Mouse (Mus musculus) left cerebral cortex, postnatal 36 days (tissue): ENCODE results near the gene 4930564D02Rik. TPM values are rescaled to one million over a fixed set of nuclear protein-coding genes. Genes with fewer than 3 reads are reported as not detected.

Source experiments
- DNase-seq, 2 experiments: peaks; one replicate each; pipeline ENCODE4 v3.0.0; 2021 to 2022; ENCODE audit warnings: low spot score in 2 of 2, mixed read lengths in 1 of 2
- intact Hi-C: fragments of 180-260 bp; cut with DNase I; formaldehyde crosslinking; loops from one replicate; pipeline ENCODE4 v1.15.1; 2025
- total RNA-seq, 2 experiments: library from RNA; stranded (reverse); gene quantifications; 2 replicates each; pipeline ENCODE4 v1.2.3; 2021

The 4930564D02Rik gene
- total RNA-seq, 2 experiments from 2014 or later = not detected

DNA sequence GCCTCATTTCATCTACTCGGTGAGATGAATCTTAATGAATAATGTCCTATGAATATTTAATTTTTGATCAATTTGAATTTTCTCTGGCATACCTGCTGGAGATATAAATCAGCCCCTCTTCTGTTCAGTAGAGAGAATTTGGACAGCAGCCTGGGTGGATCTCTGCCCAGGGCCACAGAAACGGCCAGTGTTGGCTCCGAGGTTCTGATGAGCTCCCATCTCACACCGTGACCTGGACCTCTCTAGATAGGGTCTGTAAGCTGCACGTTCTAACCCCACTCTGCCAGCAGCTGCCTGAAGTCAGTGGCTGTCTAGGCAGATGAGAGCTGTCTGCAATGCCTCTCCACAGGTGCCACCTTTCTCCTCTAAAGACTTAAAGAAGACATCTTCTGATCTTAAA lies 28.4 kb downstream of the 4930564D02Rik start:
- no peak for DNase-seq

DNA sequence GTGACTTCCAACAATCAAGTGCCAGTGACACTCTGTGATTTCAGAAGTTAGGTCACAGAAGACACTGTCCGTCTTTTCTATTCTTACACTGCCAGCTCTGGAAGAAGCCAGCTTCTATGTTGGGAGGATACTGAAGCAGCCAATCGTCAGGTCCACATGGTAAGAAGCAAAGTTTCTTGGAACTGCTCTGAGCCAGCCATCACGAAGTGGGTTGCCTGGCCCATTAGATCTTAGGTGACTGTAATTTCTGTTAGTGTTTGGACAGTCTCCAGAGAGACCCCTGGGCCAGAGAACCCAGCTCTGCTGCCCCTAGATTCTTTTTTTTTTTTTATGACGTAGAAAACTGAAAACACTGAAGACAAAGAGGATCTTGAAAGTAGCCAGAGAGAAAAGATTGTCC lies 30.9 kb downstream of the 4930564D02Rik start:
- intact Hi-C loops = no loop called here
- DNase-seq = no peak

More for the DNA sequence above, 28.4 kb downstream of the 4930564D02Rik start:
- intact Hi-C loops = no loop called here

DNA sequence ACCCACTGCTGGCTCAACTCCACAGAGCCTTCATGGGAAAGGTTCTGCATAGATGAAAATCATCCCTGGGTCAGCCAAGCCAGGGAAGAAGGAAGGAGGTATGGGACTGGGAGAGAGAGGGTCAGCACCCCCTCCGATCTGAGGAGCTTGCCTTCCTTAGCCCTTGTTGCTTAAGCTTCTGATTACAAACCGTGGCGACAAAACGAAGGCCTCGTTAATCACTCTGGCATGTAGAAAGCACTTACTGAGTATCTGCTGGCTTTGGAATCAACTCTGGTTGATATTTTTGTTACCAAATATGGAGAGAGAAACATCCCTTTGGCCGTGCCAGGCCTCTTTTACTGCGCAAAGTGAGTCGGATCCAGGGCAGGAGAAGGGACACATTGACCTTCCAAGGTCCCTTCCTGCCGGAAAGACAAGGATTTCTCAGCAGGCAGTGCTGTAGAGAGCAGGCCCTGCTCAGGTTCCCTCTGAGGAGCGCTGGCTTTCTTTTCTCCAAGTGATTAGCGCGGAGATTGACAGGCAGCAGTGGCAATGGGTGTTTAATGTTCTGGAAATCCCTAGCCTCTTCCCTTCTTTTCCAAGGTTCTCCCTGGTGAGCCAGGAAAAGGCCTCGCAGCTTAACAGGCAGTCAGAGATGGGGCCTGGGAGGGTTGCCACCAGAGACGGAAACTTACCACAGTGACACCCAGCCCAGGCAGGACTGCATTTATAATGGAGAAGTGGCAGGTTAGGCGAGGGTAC lies 33.1 kb downstream of the 4930564D02Rik start:
- intact Hi-C loops = no loop called here
- DNase-seq = no peak

DNA sequence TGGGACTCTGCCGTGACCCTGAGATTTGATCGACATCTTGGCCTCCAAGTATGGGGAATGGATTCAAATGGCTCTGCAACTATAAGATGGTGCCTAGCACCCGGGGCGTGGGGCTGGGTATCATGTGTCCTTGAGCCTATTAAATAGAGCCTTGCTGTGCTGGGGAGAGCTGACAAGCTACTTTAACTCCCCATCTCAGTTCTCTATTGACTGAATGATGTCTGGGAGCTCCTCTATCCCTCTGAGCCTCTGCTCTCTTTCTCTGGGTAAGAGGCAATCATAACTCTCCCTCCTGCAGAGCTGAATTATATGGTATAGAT lies 33.6 kb downstream of the 4930564D02Rik start:
- intact Hi-C loops = no loop called here
- DNase-seq = no peak

DNA sequence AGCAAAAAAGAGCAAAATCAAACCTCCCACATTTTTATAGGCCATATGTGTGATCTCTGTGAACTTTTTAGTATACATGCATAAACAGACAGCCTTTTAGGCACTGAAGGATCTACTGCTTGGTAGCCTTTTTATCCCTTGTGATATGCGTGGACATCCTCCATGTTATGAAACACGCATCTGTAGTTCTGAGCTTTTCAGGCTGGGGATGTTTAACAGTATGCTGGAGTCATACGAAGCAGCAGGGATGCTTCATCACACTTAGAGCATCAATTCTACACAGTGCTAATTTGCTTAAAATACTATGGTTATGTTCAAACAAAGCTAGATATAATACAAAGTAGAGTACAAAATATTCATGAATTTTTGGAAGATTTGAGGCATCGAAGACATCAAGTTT lies 39.2 kb downstream of the 4930564D02Rik start:
- intact Hi-C loops = no loop called here
- DNase-seq = no peak

DNA sequence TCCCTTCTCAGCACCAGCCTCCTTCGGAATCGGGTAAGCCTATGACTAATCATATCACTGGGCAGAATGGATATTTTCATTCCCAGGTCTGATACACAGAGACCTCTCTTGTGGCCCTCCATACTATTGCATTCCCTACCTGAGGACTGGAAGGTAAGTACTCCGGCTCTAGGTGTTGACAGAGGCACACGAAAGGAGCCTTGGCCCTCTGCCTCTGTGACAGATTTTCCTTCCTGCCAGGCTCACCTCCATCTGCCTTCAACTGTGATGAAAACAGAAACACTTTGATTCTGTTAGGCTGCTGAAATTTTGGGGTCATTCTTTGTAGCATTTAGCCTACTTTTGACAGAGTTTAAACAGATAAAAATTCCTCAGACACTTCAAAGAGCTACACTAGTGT lies 47.2 kb downstream of the 4930564D02Rik start:
- no peak for DNase-seq
- intact Hi-C loops = loop anchor here (2.0 kb wide), 1 partner anchor 51 kb away; no protein-coding TSS in a partner anchor

DNA sequence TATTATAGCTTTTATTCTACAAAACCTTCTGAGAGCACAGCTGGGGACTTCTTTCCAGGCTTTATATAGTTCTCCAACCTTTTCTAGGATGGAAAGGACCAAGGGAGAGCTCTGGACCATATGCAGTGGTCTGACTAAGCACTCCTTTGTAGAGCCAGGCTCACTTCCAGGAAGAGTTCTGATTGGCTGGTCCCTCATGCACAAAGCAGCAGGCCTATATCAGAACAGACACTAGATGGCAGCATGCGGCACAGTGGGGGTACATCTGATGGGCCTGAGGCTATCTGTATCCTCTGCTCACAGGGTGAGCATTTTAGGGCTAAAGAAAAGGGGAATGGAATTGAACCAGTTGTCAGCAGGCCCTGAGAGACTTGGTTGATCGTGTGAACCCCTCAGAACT lies 47.6 kb downstream of the 4930564D02Rik start:
- peak; percentile 69 to 77 for DNase-seq
- intact Hi-C loops = loop anchor here (2.0 kb wide), 1 partner anchor 51 kb away; no protein-coding TSS in a partner anchor

DNA sequence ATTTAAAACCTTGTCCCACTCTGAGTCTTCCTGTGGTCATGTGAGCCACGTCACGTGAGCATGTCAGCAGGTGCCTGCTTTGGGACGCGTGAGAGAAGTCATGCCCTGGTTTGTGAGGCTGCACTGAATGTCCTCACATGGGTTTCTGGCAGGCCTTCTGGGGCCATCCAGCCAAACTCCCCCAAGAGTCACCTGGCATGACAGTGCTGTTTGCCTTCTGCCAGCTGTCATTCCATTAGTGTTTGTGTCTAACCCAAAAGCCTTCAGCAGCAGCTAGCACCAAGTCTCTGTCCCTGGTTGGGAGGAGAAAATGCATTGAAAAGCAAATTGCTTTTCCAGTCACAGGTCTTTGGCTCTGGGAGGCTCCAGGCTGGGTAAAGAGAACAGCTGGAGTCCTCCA lies 50.0 kb downstream of the 4930564D02Rik start:
- intact Hi-C loops = no loop called here
- DNase-seq = no peak

DNA sequence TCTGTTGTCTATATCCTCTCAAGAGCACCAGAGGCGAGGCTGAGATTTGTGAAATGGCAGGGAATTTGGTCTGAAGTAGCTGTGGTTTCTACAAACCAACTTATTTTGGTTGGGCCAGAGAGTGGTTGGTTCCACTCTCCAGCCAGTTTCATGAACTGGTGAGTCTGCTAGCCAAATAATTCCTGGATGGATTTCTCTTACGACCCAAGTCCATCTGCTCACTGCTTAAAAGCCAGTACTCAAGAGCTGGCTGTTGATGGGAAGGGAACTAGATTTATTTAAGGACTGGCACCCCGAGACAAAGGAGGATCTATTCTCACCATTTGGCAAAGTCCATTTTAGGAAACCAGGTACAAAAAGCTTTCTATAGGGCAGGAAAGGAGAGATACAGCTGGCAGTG lies 57.1 kb downstream of the 4930564D02Rik start:
- DNase-seq = no peak
- intact Hi-C loops = no loop called here

DNA sequence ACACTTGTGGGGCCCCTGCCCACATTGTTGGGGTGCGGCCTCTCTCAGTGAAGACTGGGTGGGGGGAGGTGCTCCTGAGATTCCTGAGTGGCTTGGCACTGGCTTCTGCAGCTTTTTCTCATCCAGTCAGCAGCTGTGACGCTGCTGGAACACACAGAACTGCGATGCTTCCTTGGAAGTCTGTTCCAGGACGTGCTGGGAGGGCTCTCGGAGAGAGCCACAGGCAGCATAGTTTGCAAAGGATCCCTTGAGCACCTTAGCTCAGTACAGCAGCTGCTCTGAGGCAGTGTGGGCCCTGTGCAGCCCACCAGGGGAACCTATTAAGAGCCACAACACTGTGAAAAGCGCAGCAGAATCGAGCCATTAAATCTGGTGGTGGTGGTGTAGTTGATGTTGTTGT lies 61.2 kb downstream of the 4930564D02Rik start:
- no peak for DNase-seq
- intact Hi-C loops = no loop called here

Other genes with a start within 250 kb of the 4930564D02Rik start
- 10 to 100 TPM in 1 of 2 experiments, 1 to 10 TPM in 1; 4.9 to 14.3 TPM for gene Mov10, start 248.3 kb upstream of the 4930564D02Rik start, total RNA-seq
- 10 to 100 TPM; 33.9 to 38.2 TPM for gene St7l, start 202.8 kb upstream of the 4930564D02Rik start, total RNA-seq
- 10 to 100 TPM; 31.9 to 47.9 TPM for gene Capza1, start 202.3 kb upstream of the 4930564D02Rik start, total RNA-seq
- gene Wnt2b, start 104.9 kb upstream of the 4930564D02Rik start, total RNA-seq = 1 to 10 TPM; 2.4 TPM
- gene Cttnbp2nl, start 13.7 kb upstream of the 4930564D02Rik start, total RNA-seq = 10 to 100 TPM; 24.3 to 25.4 TPM